9 mouse cellular contexts compared by ENCODE assay signal in the genomic region with DNA sequence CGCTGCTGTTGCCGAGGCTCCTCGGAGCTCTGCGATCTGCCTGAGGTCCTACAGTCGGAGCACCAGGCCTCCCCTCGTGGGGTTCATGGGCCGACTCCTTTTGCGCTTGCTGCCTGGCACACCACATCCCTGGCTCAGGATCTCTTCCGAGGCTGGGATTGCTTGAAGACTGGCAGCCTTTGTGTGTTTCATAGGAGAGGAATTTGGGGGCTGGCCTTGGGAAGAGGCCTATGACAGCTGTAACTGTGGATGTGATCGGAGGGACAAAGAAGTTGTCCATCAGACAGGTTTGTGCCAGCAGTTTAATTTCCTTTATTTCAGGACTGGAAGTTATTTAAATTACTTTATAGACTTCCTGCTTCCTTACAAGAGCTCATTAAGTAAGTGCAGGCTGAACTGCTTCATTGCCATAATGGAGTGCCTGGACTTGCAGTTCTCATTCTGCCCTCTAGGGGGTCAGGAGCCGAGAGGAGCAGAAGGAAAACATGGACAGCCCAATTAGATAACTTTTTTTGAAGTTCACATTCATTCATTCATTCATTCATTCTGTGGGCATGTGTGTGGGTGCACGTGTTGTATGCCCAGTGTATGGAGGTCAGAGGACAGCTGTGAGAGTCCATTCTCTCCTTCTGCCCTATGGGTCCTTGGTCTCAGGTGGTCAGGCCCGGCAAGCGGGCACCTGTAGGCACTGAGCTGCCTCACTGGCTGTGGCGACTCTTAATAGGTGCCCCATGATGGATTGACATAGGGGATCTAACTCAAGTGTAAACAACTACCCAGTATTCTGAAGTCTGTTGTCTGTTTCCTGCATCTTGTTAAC.
DNase-seq lines count a peak whose midpoint lies in the region; ATAC-seq lines count a peak whose summit lies in the region.
"Had no signal": no experiment of that assay in that cellular context is flagged by ENCODE, and none has a peak within 500 bp of the region (broad histone marks: within the 10 kb centered on the region; RNA-seq: fewer than 3 reads in every experiment).

No protein-coding gene starts in this region.

- no peaks in the 10 kb centered on the region for H3K27me3 ChIP-seq in embryonic facial prominence, embryonic 13.5 days

- H3K4me3 ChIP-seq in embryonic facial prominence, embryonic 13.5 days = no peak overlapping the region

- no peaks in the 10 kb centered on the region for H3K9me3 ChIP-seq in embryonic facial prominence, embryonic 13.5 days

- H3K4me1 ChIP-seq in embryonic facial prominence, embryonic 13.5 days = peaks cover 80% of the 10 kb centered on the region

- 41% methylated on average over 15 of the region's 15 CpGs for WGBS in embryonic facial prominence, embryonic 13.5 days

- ATAC-seq in embryonic facial prominence, embryonic 13.5 days (ENCODE audit: insufficient number of reproducible peaks, insufficient read depth, low FRiP score, low TSS enrichment, low read depth) = peak; percentile 35; the same call in 1 of the 2 replicates

- intact Hi-C loops in heart, postnatal 36 days (cut with DNase I) = no loop called here

- H3K9ac ChIP-seq in embryonic facial prominence, embryonic 13.5 days = no peak overlapping the region

- H3K36me3 ChIP-seq in embryonic facial prominence, embryonic 13.5 days = no peaks in the 10 kb centered on the region
- H3K36me3 ChIP-seq: G1E had no signal

- peak overlapping the region; percentile 80 for H3K27ac ChIP-seq in embryonic facial prominence, embryonic 13.5 days

- DNase-seq in heart, adult 18-20 months = peak; percentile 61 to 85
- DNase-seq in heart, adult 11 months = no peak
- DNase-seq in adrenal gland, postnatal 14 days = peak; percentile 87
- peak; percentile 74 to 80 for DNase-seq in heart, postnatal 36 days
- DNase-seq in layer of hippocampus, postnatal 10 days (ENCODE audit: low spot score in 2 of 2) = peak; percentile 70 to 71
- peak; percentile 78 for DNase-seq in mesoderm, embryonic 11.5 days (ENCODE audit: low read depth, low spot score)
- DNase-seq in spleen, postnatal 4 days (ENCODE audit: low spot score in 2 of 2) = peak; percentile 59 to 86

- peak overlapping the region; percentile 19 for H3K4me2 ChIP-seq in embryonic facial prominence, embryonic 13.5 days
